Mouse (Mus musculus) erythroid progenitor cell, adult 5-6 weeks (primary cell): ENCODE results near the gene Cnot6l. TPM values are rescaled to one million over a fixed set of nuclear protein-coding genes. Genes with fewer than 3 reads are reported as not detected.

Experiments used
- ATAC-seq: replicated peaks from 2 replicates; pipeline ENCODE4 v1.8.0; 2016; ENCODE audit warnings: moderate number of reproducible peaks, mild to moderate bottlenecking, moderate TSS enrichment, inconsistent platforms; ENCODE audit not compliant: poor library complexity, low FRiP score, severe bottlenecking
- total RNA-seq, 2 experiments: library from RNA; stranded (forward) in 1 of 2; stranded (reverse) in 1 of 2; fragments of 150-400 nt in 1 of 2; fragments of 186-747, 209-891 nt in 1 of 2; gene quantifications; 2 replicates each; pipeline versions ENCODE4 v1.2.3 to v1.2.4; 2015 to 2017; ENCODE audit warnings: low replicate concordance in 2 of 2

Gene Cnot6l
- total RNA-seq, 2 experiments from 2014 or later: 7.0 to 18.0 TPM

- ATAC-seq: peak; percentile 88
These were observed 1.3 kb downstream of the Cnot6l start for GRCm38 (mm10) chr5:96162399-96163331.

- 0 out of 2 replicates have a peak, but pooled peaks have one; percentile 4 for ATAC-seq
These were observed 2.2 kb downstream of the Cnot6l start for GRCm38 (mm10) chr5:96161578-96162398.

- 0 out of 2 replicates have a peak, but pooled peaks have one; percentile 15 for ATAC-seq
These were observed 2.8 kb downstream of the Cnot6l start for GRCm38 (mm10) chr5:96161263-96161577.

- ATAC-seq: no peak
These were observed 3.3 kb downstream of the Cnot6l start for GRCm38 (mm10) chr5:96160467-96161262.

GRCm38 (mm10) chr5:96142351-96142750 is 21.6 kb downstream of the Cnot6l start:
- no peak for ATAC-seq

- ATAC-seq: no peak
These were observed 33.3 kb downstream of the Cnot6l start for GRCm38 (mm10) chr5:96130683-96131082.

- ATAC-seq: no peak
These were observed 37.1 kb downstream of the Cnot6l start for GRCm38 (mm10) chr5:96126856-96127255.

- ATAC-seq: no peak
These were observed 49.0 kb downstream of the Cnot6l start for GRCm38 (mm10) chr5:96114943-96115342.

GRCm38 (mm10) chr5:96104644-96105043 is 59.3 kb downstream of the Cnot6l start:
- no peak for ATAC-seq

- ATAC-seq: no peak
These were observed 72.5 kb downstream of the Cnot6l start for GRCm38 (mm10) chr5:96091468-96091867.

- ATAC-seq: no peak
These were observed 78.6 kb downstream of the Cnot6l start for GRCm38 (mm10) chr5:96085324-96085723.

- ATAC-seq: no peak
These were observed 84.9 kb downstream of the Cnot6l start for GRCm38 (mm10) chr5:96079026-96079425.

- ATAC-seq: no peak
These were observed 98.4 kb downstream of the Cnot6l start for GRCm38 (mm10) chr5:96065591-96065990.

GRCm38 (mm10) chr5:96042492-96042891 is 121.5 kb downstream of the Cnot6l start:
- no peak for ATAC-seq

- no peak for ATAC-seq
These were observed 122.4 kb downstream of the Cnot6l start for GRCm38 (mm10) chr5:96041507-96042104.

GRCm38 (mm10) chr5:96039188-96039840 is 124.7 kb downstream of the Cnot6l start:
- no peak for ATAC-seq

- ATAC-seq: no peak
These were observed 126.3 kb downstream of the Cnot6l start for GRCm38 (mm10) chr5:96037684-96038121.

- ATAC-seq: no peak
These were observed 127.8 kb downstream of the Cnot6l start for GRCm38 (mm10) chr5:96036125-96036672.

GRCm38 (mm10) chr5:96034101-96034500 is 129.9 kb downstream of the Cnot6l start:
- ATAC-seq: no peak
